Mouse (Mus musculus): ENCODE results near the gene Slc25a15. TPM values are rescaled to one million over a fixed set of nuclear protein-coding genes. Genes with fewer than 3 reads are reported as not detected.

Gene Slc25a15
- polyA plus RNA-seq, 1 experiment from 2014 or later = 57.8 TPM

GRCm38 (mm10) chr8:22359882-22360281 is 38.5 kb downstream of the Slc25a15 start:
- no peaks in the 10 kb centered on the region for H3K9me3 ChIP-seq (ENCODE audit: low read length)
- H3K4me3 ChIP-seq (ENCODE audit: low read depth, low read length) = no peak overlapping the region
- no peaks in the 10 kb centered on the region for H3K4me1 ChIP-seq (ENCODE audit: insufficient read depth)
- DNase-seq (no peak), ATAC-seq (no peak)
- no peak for TF ChIP-seq EP300 (IDR thresholded peaks at IDR 0.05; ENCODE audit: low read depth)
- no peak for TF ChIP-seq CTCF (IDR thresholded peaks at IDR 0.05; ENCODE audit: low read depth)
- no peak overlapping the region for H3K27ac ChIP-seq (ENCODE audit: low read depth)
- WGBS (ENCODE audit: insufficient replicate concordance) = 78% methylated on average over 6 of the region's 6 CpGs
- H3K36me3 ChIP-seq (replicated peaks; ENCODE audit: insufficient read depth, low read length) = no peaks in the 10 kb centered on the region
- H3K27me3 ChIP-seq (ENCODE audit: insufficient read depth, low read length) = no peaks in the 10 kb centered on the region
- no peak overlapping the region for H3K9ac ChIP-seq (replicated peaks)
- no peak overlapping the region for H3K4me2 ChIP-seq (ENCODE audit: low read depth, low read length)

- H3K9ac ChIP-seq (replicated peaks) = no peak overlapping the region
- H3K36me3 ChIP-seq (replicated peaks; ENCODE audit: insufficient read depth, low read length) = no peaks in the 10 kb centered on the region
- no peaks in the 10 kb centered on the region for H3K27me3 ChIP-seq (ENCODE audit: insufficient read depth, low read length)
- ATAC-seq = no peak
- no peak for DNase-seq
- no peak overlapping the region for H3K27ac ChIP-seq (ENCODE audit: low read depth)
- no peak overlapping the region for H3K4me3 ChIP-seq (ENCODE audit: low read depth, low read length)
- H3K9me3 ChIP-seq (ENCODE audit: low read length) = no peaks in the 10 kb centered on the region
- TF ChIP-seq CTCF (IDR thresholded peaks at IDR 0.05; ENCODE audit: low read depth) (no peak), EP300 (IDR thresholded peaks at IDR 0.05; ENCODE audit: low read depth) (no peak)
- 73% methylated on average over 6 of the region's 6 CpGs for WGBS (ENCODE audit: insufficient replicate concordance)
- H3K4me2 ChIP-seq (ENCODE audit: low read depth, low read length) = no peak overlapping the region
- H3K4me1 ChIP-seq (ENCODE audit: insufficient read depth) = no peaks in the 10 kb centered on the region
These were observed 39.0 kb downstream of the Slc25a15 start for GRCm38 (mm10) chr8:22359359-22359758.

GRCm38 (mm10) chr8:22335426-22335825 is 63.0 kb downstream of the Slc25a15 start:
- H3K27ac ChIP-seq (ENCODE audit: low read depth) = no peak overlapping the region
- H3K9ac ChIP-seq (replicated peaks) = no peak overlapping the region
- peak; percentile 94 for ATAC-seq
- H3K4me2 ChIP-seq (ENCODE audit: low read depth, low read length) = no peak overlapping the region
- no peaks in the 10 kb centered on the region for H3K9me3 ChIP-seq (ENCODE audit: low read length)
- no peaks in the 10 kb centered on the region for H3K4me1 ChIP-seq (ENCODE audit: insufficient read depth)
- 0 out of 2 replicates have a peak, but pooled peaks cover 4% of the 10 kb centered on the region for H3K27me3 ChIP-seq (ENCODE audit: insufficient read depth, low read length)
- 67% methylated on average over 13 of the region's 13 CpGs for WGBS (ENCODE audit: insufficient replicate concordance)
- no peak for TF ChIP-seq EP300 (IDR thresholded peaks at IDR 0.05; ENCODE audit: low read depth)
- TF ChIP-seq CTCF (IDR thresholded peaks at IDR 0.05; ENCODE audit: low read depth) = no peak
- no peak overlapping the region for H3K4me3 ChIP-seq (ENCODE audit: low read depth, low read length)
- peak; percentile 46 for DNase-seq
- no peaks in the 10 kb centered on the region for H3K36me3 ChIP-seq (replicated peaks; ENCODE audit: insufficient read depth, low read length)

Other genes starting within 250 kb of the Slc25a15 start
- 0.96 and 1.2 TPM in 2 replicates for gene Nek3, start 232.2 kb downstream of the Slc25a15 start, polyA plus RNA-seq (2015; fragmentation: Nextera tagmentation; extraction: Ambion mirVana)
- 9.4 and 10.0 TPM in 2 replicates for gene Ckap2, start 212.8 kb downstream of the Slc25a15 start, polyA plus RNA-seq (2015; fragmentation: Nextera tagmentation; extraction: Ambion mirVana)
- 10.4 and 10.6 TPM in 2 replicates for gene Vps36, start 205.8 kb downstream of the Slc25a15 start, polyA plus RNA-seq (2015; fragmentation: Nextera tagmentation; extraction: Ambion mirVana)
- 1.7 and 1.9 TPM in 2 replicates for gene Thsd1, start 171.3 kb downstream of the Slc25a15 start, polyA plus RNA-seq (2015; fragmentation: Nextera tagmentation; extraction: Ambion mirVana)
- not detected in 2 replicates for gene Tpte, start 115.2 kb downstream of the Slc25a15 start, polyA plus RNA-seq (2015; fragmentation: Nextera tagmentation; extraction: Ambion mirVana)
- 32.6 and 33.7 TPM in 2 replicates for gene Mrps31, start 12.8 kb upstream of the Slc25a15 start, polyA plus RNA-seq (2015; fragmentation: Nextera tagmentation; extraction: Ambion mirVana)

Measured in liver, postnatal 0 days (tissue).